ENCODE assay signal across 8 mouse cellular contexts in the genomic region with DNA sequence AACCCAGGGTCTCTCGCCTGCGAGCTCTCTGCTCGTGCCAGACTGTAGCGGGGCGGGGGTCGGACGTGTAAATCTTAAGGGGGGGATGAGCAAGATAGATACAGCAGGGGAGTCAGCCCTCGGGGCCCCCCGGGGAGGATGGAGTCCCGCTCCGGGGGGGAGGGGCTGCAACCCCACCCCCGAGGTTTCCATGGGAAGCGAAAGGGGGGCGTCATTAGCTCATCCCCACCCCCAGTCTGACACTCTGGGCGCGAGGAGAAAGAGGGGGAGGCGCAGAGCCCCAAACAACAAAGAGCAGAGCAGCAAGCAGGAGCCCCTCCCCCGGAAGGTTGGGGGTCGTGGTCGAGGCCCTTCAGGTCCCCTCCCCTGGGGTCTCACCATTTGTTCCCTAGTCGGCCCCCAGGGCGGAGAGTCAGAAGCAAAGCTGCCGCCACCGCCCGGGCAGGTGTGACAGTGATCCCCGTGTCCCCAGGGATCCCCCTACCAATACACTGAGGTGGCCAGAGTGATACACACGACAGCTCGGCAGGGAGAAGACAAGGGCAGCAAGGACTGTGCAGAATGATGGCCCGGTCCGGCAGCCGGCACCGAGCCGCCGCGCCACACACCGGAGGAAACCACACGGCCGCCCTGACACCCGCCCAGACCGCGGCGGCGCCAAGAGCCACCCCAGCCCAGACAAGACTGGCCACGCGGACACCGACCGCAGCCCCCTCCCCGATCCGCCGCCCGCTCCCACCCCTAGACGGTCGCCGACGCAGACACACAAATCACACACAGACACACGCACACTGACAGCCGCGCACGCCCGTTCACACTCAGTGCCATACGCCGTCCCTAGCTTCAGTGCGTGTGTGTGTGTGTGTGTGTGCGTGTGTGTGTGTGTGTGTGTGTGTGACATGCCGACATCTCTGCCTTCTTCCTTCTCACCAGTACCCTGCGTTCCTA. TPM values are rescaled to one million over a fixed set of nuclear protein-coding genes. Genes with fewer than 3 reads are reported as not detected.
DNase-seq lines count a peak whose midpoint lies in the region; ATAC-seq and TF ChIP-seq lines count a peak whose summit lies in the region.

No protein-coding gene starts in this region.

- under 1% methylated on average over 63 of the region's 66 CpGs for WGBS in heart, postnatal 0 days
- 2% methylated on average over 66 of the region's 66 CpGs for WGBS in liver, embryonic 15.5 days (ENCODE audit: insufficient replicate concordance)

- H3K27me3 ChIP-seq in heart, postnatal 0 days (ENCODE audit: control insufficient read depth, insufficient read depth, low read length): peaks cover 75% of the 10 kb centered on the region
- peaks cover 100% of the 10 kb centered on the region for H3K27me3 ChIP-seq in liver, embryonic 15.5 days

- intact Hi-C loops in gastrocnemius, adult 2 months (cut with DNase I): no loop called here

- no peak for ATAC-seq in heart, postnatal 0 days (ENCODE audit: insufficient read depth, low read depth)
- ATAC-seq in liver, embryonic 15.5 days (ENCODE audit: insufficient read depth): no peak

- DNase-seq in gastrocnemius, adult 2 months: peak; percentile 37
- no peak for DNase-seq in gastrocnemius, postnatal 25 days
- DNase-seq in thymus, postnatal 4 days: peak; percentile 41
- DNase-seq in thymus, adult 18-20 months: no peak
- no peak for DNase-seq in heart, postnatal 0 days (ENCODE audit: low spot score)
- peak; percentile 67 for DNase-seq in right cerebral cortex, postnatal 4 days
- DNase-seq in c-Kit-positive CD71-positive TER-119-positive erythroid progenitor cells, embryonic 14.5 days (ENCODE audit: low spot score): no peak

- no peak for TF ChIP-seq CTCF in gastrocnemius, adult 2 months (IDR thresholded peaks at IDR 0.05)
- no peak for TF ChIP-seq CTCF in heart, postnatal 0 days (IDR thresholded peaks at IDR 0.05; ENCODE audit: low read depth)

- TF ChIP-seq EP300 in heart, postnatal 0 days (IDR thresholded peaks at IDR 0.05; ENCODE audit: low read depth): no peak

- H3K4me3 ChIP-seq in gastrocnemius, adult 2 months: peak overlapping the region; percentile 73
- H3K4me3 ChIP-seq in heart, postnatal 0 days (ENCODE audit: low read depth, low read length): peak overlapping the region; percentile 58
- H3K4me3 ChIP-seq in liver, embryonic 15.5 days (replicated peaks): peak overlapping the region; percentile 17

- no peak overlapping the region for H3K27ac ChIP-seq in gastrocnemius, adult 2 months
- no peak overlapping the region for H3K27ac ChIP-seq in heart, postnatal 0 days (ENCODE audit: low read depth)
- H3K27ac ChIP-seq in liver, embryonic 15.5 days (replicated peaks): no peak overlapping the region

- peak overlapping the region; percentile 91 for H3K4me2 ChIP-seq in heart, postnatal 0 days (ENCODE audit: low read depth, low read length)
- peak overlapping the region; percentile 68 for H3K4me2 ChIP-seq in liver, embryonic 15.5 days

- H3K4me1 ChIP-seq in heart, postnatal 0 days (ENCODE audit: control insufficient read depth, insufficient read depth): peaks cover 30% of the 10 kb centered on the region
- peaks cover 38% of the 10 kb centered on the region for H3K4me1 ChIP-seq in liver, embryonic 15.5 days (replicated peaks)

- H3K9me3 ChIP-seq in heart, postnatal 0 days (replicated peaks; ENCODE audit: control insufficient read depth, low read length): no peaks in the 10 kb centered on the region
- H3K9me3 ChIP-seq in liver, embryonic 15.5 days (replicated peaks): no peaks in the 10 kb centered on the region

- no peaks in the 10 kb centered on the region for H3K36me3 ChIP-seq in heart, postnatal 0 days (replicated peaks; ENCODE audit: control insufficient read depth, insufficient read depth, low read length)
- no peaks in the 10 kb centered on the region for H3K36me3 ChIP-seq in liver, embryonic 15.5 days (replicated peaks)

- no peak overlapping the region for H3K9ac ChIP-seq in heart, postnatal 0 days (replicated peaks; ENCODE audit: low read depth, low read length)
- no peak overlapping the region for H3K9ac ChIP-seq in liver, embryonic 15.5 days

RNA-seq across cellular contexts. Expression of gene Efna3, which starts 1.3 kb away (rescaled TPM):
- total RNA-seq in gastrocnemius, adult 2 months (2021): not detected
- not detected for total RNA-seq in gastrocnemius, postnatal 25 days (2021)
- not detected in 2 replicates for total RNA-seq in heart, postnatal 0 days (2014; rRNA removed; ENCODE audit: low replicate concordance)
- 0.12 and 0.44 TPM in 2 replicates for polyA plus RNA-seq in heart, postnatal 0 days (2015; fragmentation: Nextera tagmentation; extraction: Ambion mirVana)
- 0.18 and 0.58 TPM in 2 replicates for polyA plus RNA-seq in liver, embryonic 15.5 days (2015; fragmentation: Nextera tagmentation; extraction: Ambion mirVana)

RNA-seq across cellular contexts. Expression of gene Efna4, which starts 16.4 kb away (rescaled TPM):
- under 1 TPM; 0.15 to 0.20 TPM for total RNA-seq in gastrocnemius, adult 2 months (2021)
- under 1 TPM in 1 of 2 experiments, not detected in 1; 0.38 TPM for total RNA-seq in gastrocnemius, postnatal 25 days (2021)
- 2.7 and 7.2 TPM in 2 replicates for total RNA-seq in heart, postnatal 0 days (2014; rRNA removed; ENCODE audit: low replicate concordance)
- 2.6 and 3.5 TPM in 2 replicates for polyA plus RNA-seq in heart, postnatal 0 days (2015; fragmentation: Nextera tagmentation; extraction: Ambion mirVana)
- polyA plus RNA-seq in liver, embryonic 15.5 days (2015; fragmentation: Nextera tagmentation; extraction: Ambion mirVana): 0.24 and 0.48 TPM in 2 replicates

RNA-seq across cellular contexts. Expression of gene Adam15, which starts 28.3 kb away (rescaled TPM):
- total RNA-seq in gastrocnemius, adult 2 months (2021): 10 to 100 TPM; 21.7 to 30.5 TPM
- total RNA-seq in gastrocnemius, postnatal 25 days (2021): 10 to 100 TPM; 21.9 to 24.6 TPM
- 99.0 and 115 TPM in 2 replicates for total RNA-seq in heart, postnatal 0 days (2014; rRNA removed; ENCODE audit: low replicate concordance)
- 72.3 and 82.2 TPM in 2 replicates for polyA plus RNA-seq in heart, postnatal 0 days (2015; fragmentation: Nextera tagmentation; extraction: Ambion mirVana)
- polyA plus RNA-seq in liver, embryonic 15.5 days (2015; fragmentation: Nextera tagmentation; extraction: Ambion mirVana): 8.8 and 12.7 TPM in 2 replicates

RNA-seq across cellular contexts. Expression of gene Dcst2, which starts 40.3 kb away (rescaled TPM):
- total RNA-seq in gastrocnemius, adult 2 months (2021): not detected
- not detected for total RNA-seq in gastrocnemius, postnatal 25 days (2021)
- total RNA-seq in heart, postnatal 0 days (2014; rRNA removed; ENCODE audit: low replicate concordance): 0.39 TPM in 1 of 2 replicates, not detected in the other
- polyA plus RNA-seq in heart, postnatal 0 days (2015; fragmentation: Nextera tagmentation; extraction: Ambion mirVana): 0.07 TPM in 1 of 2 replicates, not detected in the other
- 0.06 and 0.07 TPM in 2 replicates for polyA plus RNA-seq in liver, embryonic 15.5 days (2015; fragmentation: Nextera tagmentation; extraction: Ambion mirVana)

RNA-seq across cellular contexts. Expression of gene Efna1, which starts 40.5 kb away (rescaled TPM):
- 10 to 100 TPM in 1 of 2 experiments, 1 to 10 TPM in 1; 7.9 to 13.1 TPM for total RNA-seq in gastrocnemius, adult 2 months (2021)
- 10 to 100 TPM; 10.2 to 12.8 TPM for total RNA-seq in gastrocnemius, postnatal 25 days (2021)
- total RNA-seq in heart, postnatal 0 days (2014; rRNA removed; ENCODE audit: low replicate concordance): 43.1 and 46.2 TPM in 2 replicates
- polyA plus RNA-seq in heart, postnatal 0 days (2015; fragmentation: Nextera tagmentation; extraction: Ambion mirVana): 37.2 and 38.4 TPM in 2 replicates
- 8.9 and 11.2 TPM in 2 replicates for polyA plus RNA-seq in liver, embryonic 15.5 days (2015; fragmentation: Nextera tagmentation; extraction: Ambion mirVana)

Comparison
In these comparisons a context has a peak if more than half of its experiments do, and no peak if none do; other contexts are left out.
1. DNase-seq: peak in gastrocnemius, adult 2 months (single experiment), thymus, postnatal 4 days (single experiment) and right cerebral cortex, postnatal 4 days (single experiment); none in gastrocnemius, postnatal 25 days (single experiment), thymus, adult 18-20 months (0 of 2), heart, postnatal 0 days (single experiment) and c-Kit-positive CD71-positive TER-119-positive erythroid progenitor cells, embryonic 14.5 days (single experiment).
2. H3K4me3 ChIP-seq: peak in every context shown above with its lines; median percentile 73 in gastrocnemius, adult 2 months; 58 in heart, postnatal 0 days; 17 in liver, embryonic 15.5 days.